Mouse (Mus musculus) heart, adult 9 months (tissue): ENCODE data around the gene Cdk19.

Experiments
- DNase-seq, 2 experiments: peaks; one replicate each; pipeline ENCODE4 v3.0.0; 2022; ENCODE audit warnings: low spot score in 2 of 2

The Cdk19 gene

GRCm38 (mm10) chr10:40339351-40339964 is at the start of gene Cdk19:
Cdk19 (plus strand) TSS chr10:40339564.
- no peak for DNase-seq

- no peak for DNase-seq
These were observed 46.7 kb upstream of the Cdk19 start for GRCm38 (mm10) chr10:40292640-40293039.

- DNase-seq: peak; percentile 87 to 89
These were observed 38.7 kb upstream of the Cdk19 start for GRCm38 (mm10) chr10:40300648-40301171.

- peak; percentile 21 to 37 for DNase-seq
These were observed 37.9 kb upstream of the Cdk19 start for GRCm38 (mm10) chr10:40301181-40302075.

GRCm38 (mm10) chr10:40302140-40302985 is 37.0 kb upstream of the Cdk19 start, which contains the start of gene Amd1:
Amd1 (minus strand) TSS chr10:40302186.
- peak; percentile 99 to 100 for DNase-seq

- no peak for DNase-seq
These were observed 33.4 kb upstream of the Cdk19 start for GRCm38 (mm10) chr10:40305989-40306388.

GRCm38 (mm10) chr10:40307826-40308583 is 31.4 kb upstream of the Cdk19 start:
- DNase-seq: no peak

- DNase-seq: no peak
These were observed 29.3 kb upstream of the Cdk19 start for GRCm38 (mm10) chr10:40309884-40310635.

GRCm38 (mm10) chr10:40312781-40313180 is 26.6 kb upstream of the Cdk19 start:
- no peak for DNase-seq

- no peak for DNase-seq
These were observed 22.4 kb upstream of the Cdk19 start for GRCm38 (mm10) chr10:40316841-40317585.

- peak; percentile 20 to 41 for DNase-seq
These were observed 19.1 kb upstream of the Cdk19 start for GRCm38 (mm10) chr10:40320306-40320705.

GRCm38 (mm10) chr10:40328004-40328551 is 11.3 kb upstream of the Cdk19 start:
- DNase-seq: peak; percentile 92 to 93

- no peak for DNase-seq
These were observed 9.1 kb upstream of the Cdk19 start for GRCm38 (mm10) chr10:40330262-40330661.

- no peak for DNase-seq
These were observed 6.5 kb upstream of the Cdk19 start for GRCm38 (mm10) chr10:40332864-40333263.

GRCm38 (mm10) chr10:40342036-40342435 is 2.7 kb downstream of the Cdk19 start:
- no peak for DNase-seq

- DNase-seq: no peak
These were observed 7.5 kb downstream of the Cdk19 start for GRCm38 (mm10) chr10:40346776-40347403.

- DNase-seq: no peak
These were observed 8.1 kb downstream of the Cdk19 start for GRCm38 (mm10) chr10:40347461-40347954.
